Mouse (Mus musculus): ENCODE results near the gene Kcnn4.

GRCm38 (mm10) chr7:24391687-24392086, 21.6 kb downstream of the Kcnn4 start:
- no peak for TF ChIP-seq EP300 (IDR thresholded peaks at IDR 0.05; ENCODE audit: low read depth)
- TF ChIP-seq CTCF (IDR thresholded peaks at IDR 0.05; ENCODE audit: low read depth) = no peak
